Mouse (Mus musculus) heart, embryonic 10.5 days (tissue): ENCODE results near the gene Myo16. TPM values are rescaled to one million over a fixed set of nuclear protein-coding genes. Genes with fewer than 3 reads are reported as not detected.

Source experiments
- DNase-seq: peaks from one replicate; pipeline ENCODE4 v3.0.0-alpha.2; 2017; ENCODE audit warnings: low spot score
- H3K27ac ChIP-seq: fragments of 300-500 bp; sonication (generic); 2 replicates; pipeline ENCODE4 v1.5.1; 2016; ENCODE audit warnings: mild to moderate bottlenecking
- H3K27me3 ChIP-seq: fragments of 300-500 bp; sonication (generic); 2 replicates; pipeline ENCODE4 v1.6.1; 2016; ENCODE audit warnings: mild to moderate bottlenecking; ENCODE audit not compliant: poor library complexity, insufficient read depth, severe bottlenecking
- H3K36me3 ChIP-seq: fragments of 300-500 bp; sonication (generic); 2 replicates; pipeline ENCODE4 v1.6.1; 2016; ENCODE audit warnings: mild to moderate bottlenecking, moderate library complexity
- H3K4me1 ChIP-seq: fragments of 300-500 bp; sonication (generic); 2 replicates; pipeline ENCODE4 v1.6.1; 2016; ENCODE audit warnings: mild to moderate bottlenecking
- H3K4me3 ChIP-seq: fragments of 300-500 bp; sonication (generic); 2 replicates; pipeline ENCODE4 v1.5.1; 2016; ENCODE audit warnings: mild to moderate bottlenecking, moderate library complexity
- H3K9me3 ChIP-seq: fragments of 300-500 bp; sonication (generic); 2 replicates; pipeline ENCODE4 v1.6.1; 2016; ENCODE audit warnings: mild to moderate bottlenecking, moderate library complexity
- WGBS: fragments of 180-500 bp; shearing (Covaris S2); methylation state at CpG from one replicate; pipeline ENCODE4 v1.1.7; 2016; 5-methylcytosine and 5-hydroxymethylcytosine counted together
- polyA plus RNA-seq: library from polyadenylated mRNA; unstranded; fragments of >200 nt; fragmentation: Nextera tagmentation; extraction: Ambion mirVana; gene quantifications from 2 replicates; pipeline ENCODE4 v1.2.1, GENCODE M21; 2016

The Myo16 gene
- polyA plus RNA-seq, 1 experiment from 2014 or later = 2.2 TPM

DNA sequence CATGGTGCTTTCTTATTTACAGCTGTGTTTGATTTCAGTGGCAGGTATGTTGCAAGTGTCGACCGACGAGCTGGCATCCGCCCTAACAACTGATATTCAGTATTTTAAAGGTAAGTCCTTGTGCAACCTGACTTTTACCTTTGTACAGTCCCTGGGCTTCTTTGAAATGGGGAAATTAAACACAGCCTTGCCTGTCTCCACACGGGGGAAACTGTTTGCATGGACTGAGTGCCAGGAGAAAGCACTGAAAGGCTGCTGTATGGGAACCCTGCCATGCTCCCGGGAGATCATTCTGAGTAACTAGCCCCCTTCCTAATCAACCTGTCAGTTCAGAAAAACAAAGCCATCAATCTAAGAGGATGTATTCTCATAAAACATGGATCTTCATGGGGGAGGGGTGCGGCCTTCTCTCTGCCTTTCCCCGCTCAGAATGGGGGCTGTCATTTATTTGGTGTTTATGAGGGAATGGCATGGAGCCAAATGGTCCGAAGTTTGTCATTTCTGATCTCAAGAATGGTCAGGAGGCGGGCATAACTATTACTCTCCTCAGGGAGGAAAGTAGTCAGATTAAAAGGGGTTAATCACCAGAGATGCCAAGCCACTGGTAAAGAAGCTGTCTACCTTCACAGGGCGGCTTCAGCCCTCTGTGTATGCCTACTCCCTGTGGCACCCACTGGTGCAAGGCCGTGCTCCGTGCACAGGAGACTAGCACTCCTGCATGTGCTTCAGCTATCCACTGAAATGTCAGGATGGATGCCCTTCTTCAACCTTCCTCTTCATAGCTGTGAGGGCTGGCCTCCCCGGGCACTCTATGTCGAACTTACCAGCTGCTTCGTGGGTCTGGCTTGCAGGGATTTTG is 286.1 kb downstream of the Myo16 start:
- Histone ChIP-seq H3K9me3 (no peaks in the 10 kb centered on the region), H3K4me3 (no peak overlapping the region), H3K27ac (no peak overlapping the region), H3K4me1 (no peaks in the 10 kb centered on the region), H3K27me3 (no peaks in the 10 kb centered on the region), H3K36me3 (no peaks in the 10 kb centered on the region)
- peak; percentile 67 for DNase-seq
- WGBS = 77% methylated on average over 16 of the region's 16 CpGs

DNA sequence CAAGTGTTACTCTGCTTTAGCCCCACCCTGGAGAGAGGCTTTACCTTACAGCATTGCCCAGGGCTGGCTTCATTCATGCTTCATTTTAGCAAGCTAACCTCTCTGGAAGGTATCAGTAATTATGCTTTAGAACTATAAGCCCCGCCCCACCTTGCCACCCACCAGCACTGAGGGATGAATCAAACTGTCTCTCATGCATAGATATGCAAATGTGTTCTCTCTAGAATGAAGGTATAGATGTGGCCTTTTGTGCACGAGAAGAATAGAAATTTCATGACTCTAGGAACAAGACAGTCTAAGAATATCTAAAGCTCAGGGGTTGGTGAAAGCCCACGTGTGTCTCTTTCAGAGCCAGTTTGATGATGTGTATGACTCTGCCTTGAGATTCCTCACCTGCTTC is 288.9 kb downstream of the Myo16 start:
- DNase-seq = no peak
- no peak overlapping the region for H3K4me3 ChIP-seq
- H3K4me1 ChIP-seq = no peaks in the 10 kb centered on the region
- no peak overlapping the region for H3K27ac ChIP-seq
- no peaks in the 10 kb centered on the region for H3K9me3 ChIP-seq
- no peaks in the 10 kb centered on the region for H3K36me3 ChIP-seq
- H3K27me3 ChIP-seq = no peaks in the 10 kb centered on the region
- 73% methylated on average over 3 of the region's 3 CpGs for WGBS

DNA sequence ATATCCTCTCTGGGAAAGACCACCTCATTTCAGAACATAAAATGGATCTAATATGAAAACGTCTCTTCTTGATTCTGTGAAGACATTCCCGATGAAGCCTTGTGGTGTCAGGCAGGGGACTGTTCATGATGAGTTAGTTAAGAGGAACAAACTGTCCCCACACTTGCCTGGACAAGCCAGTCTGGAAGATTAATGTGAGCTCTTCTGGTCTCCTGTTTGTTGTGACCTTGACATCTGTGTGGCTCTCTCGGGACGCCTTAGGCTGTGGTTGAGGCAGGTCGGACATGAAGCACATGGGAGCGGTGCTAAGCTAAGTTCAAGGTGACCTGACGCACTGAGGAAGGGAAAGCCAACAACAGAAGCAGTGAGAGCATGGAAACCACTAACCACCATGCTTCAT is 291.3 kb downstream of the Myo16 start:
- Histone ChIP-seq H3K4me1 (0 out of 2 replicates have a peak, but pooled peaks cover 4% of the 10 kb centered on the region), H3K4me3 (no peak overlapping the region), H3K36me3 (no peaks in the 10 kb centered on the region), H3K27me3 (no peaks in the 10 kb centered on the region), H3K27ac (no peak overlapping the region), H3K9me3 (no peaks in the 10 kb centered on the region)
- no peak for DNase-seq
- 72% methylated on average over 7 of the region's 7 CpGs for WGBS

DNA sequence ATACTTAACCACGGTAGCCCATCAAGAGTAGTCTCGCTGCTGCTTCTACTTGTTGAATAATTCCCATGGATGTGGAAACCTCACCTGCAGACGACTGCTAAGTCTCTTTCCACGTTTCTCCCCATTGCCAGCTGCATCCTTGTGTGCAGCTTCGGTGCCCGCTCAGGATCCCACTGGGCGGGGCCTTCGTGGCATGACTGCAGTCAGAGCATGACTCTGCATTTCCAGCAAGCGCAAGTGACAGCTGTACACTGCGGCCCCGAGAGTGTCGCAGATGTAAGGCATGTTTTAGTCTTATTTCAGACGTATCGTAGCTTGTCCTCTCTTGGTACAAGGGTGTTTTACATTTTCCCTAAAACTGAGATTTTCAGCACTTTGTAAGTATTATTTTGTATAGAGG is 294.8 kb downstream of the Myo16 start:
- 80% methylated on average over 14 of the region's 14 CpGs for WGBS
- no peaks in the 10 kb centered on the region for H3K9me3 ChIP-seq
- no peak overlapping the region for H3K4me3 ChIP-seq
- H3K27ac ChIP-seq = no peak overlapping the region
- H3K4me1 ChIP-seq = 0 out of 2 replicates have a peak, but pooled peaks cover 4% of the 10 kb centered on the region
- no peaks in the 10 kb centered on the region for H3K36me3 ChIP-seq
- no peak for DNase-seq
- H3K27me3 ChIP-seq = no peaks in the 10 kb centered on the region

DNA sequence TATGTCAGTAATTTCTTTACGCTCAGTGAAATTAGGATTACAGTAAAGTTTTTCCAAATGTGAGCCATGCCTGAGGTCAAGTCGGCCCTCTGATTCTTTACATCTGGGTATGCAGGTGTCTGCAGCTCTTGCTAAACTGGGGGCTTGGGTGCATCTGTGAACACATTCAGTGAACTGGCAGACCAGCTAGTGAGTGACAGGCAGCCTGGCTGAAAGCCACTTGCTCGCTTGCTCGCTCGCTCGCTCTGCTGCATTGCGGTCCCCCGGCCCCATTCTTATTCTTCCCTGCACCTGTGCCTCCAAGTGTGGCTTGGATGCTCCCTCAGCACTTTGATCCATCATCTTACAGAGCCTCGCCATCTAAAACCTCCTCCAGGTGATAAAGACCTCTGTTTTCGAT is 299.3 kb downstream of the Myo16 start:
- DNase-seq = no peak
- H3K36me3 ChIP-seq = no peaks in the 10 kb centered on the region
- no peaks in the 10 kb centered on the region for H3K9me3 ChIP-seq
- H3K4me3 ChIP-seq = no peak overlapping the region
- H3K27me3 ChIP-seq = no peaks in the 10 kb centered on the region
- 0 out of 2 replicates have a peak, but pooled peaks cover 4% of the 10 kb centered on the region for H3K4me1 ChIP-seq
- 82% methylated on average over 10 of the region's 10 CpGs for WGBS
- H3K27ac ChIP-seq = no peak overlapping the region

DNA sequence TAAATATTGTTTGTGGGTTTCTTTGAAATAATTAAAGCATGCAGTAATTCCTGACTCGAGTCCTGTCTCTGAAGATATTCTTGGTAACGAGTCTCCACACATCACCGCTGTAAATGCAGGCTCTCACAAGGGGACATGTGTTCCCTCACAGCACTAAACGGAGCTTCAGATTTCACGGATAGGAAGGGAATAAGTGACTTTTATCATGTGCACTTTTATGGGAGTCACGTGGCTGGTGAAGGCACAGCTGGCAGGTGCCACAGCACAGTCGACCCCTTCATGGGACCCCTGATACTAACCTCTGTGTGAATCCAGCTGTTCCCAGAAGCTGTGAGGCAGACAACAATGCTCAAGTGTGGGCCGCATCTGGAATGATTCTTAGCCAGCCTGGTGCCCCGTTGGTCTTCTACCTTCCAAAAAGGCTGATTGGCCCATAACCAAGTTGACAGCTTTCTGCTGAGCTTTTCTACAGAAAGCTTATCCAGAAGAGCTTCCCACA is 304.5 kb downstream of the Myo16 start:
- Histone ChIP-seq H3K4me3 (no peak overlapping the region), H3K27ac (no peak overlapping the region), H3K36me3 (no peaks in the 10 kb centered on the region), H3K4me1 (no peaks in the 10 kb centered on the region), H3K9me3 (no peaks in the 10 kb centered on the region), H3K27me3 (no peaks in the 10 kb centered on the region)
- no peak for DNase-seq
- WGBS = 79% methylated on average over 9 of the region's 9 CpGs

DNA sequence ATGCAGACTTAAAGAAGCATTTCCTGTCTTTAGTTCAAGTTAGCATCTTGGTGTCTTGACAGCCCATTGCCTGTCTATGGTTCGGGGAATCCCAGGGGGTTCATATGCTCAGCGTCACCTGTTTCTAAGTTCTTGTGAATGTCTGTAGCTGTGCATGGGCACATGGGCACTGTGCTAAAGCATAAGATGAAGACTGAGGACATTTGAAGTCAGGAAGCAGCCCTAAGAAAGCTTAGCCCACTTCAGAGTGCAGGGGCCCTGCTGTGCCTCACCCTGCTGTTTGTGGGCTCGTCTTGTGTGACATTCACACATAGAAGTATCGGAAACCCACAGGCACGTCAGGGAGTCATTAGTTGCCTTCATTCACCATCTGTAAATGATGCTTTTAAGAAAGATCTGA is 308.6 kb downstream of the Myo16 start:
- 72% methylated on average over 5 of the region's 5 CpGs for WGBS

DNA sequence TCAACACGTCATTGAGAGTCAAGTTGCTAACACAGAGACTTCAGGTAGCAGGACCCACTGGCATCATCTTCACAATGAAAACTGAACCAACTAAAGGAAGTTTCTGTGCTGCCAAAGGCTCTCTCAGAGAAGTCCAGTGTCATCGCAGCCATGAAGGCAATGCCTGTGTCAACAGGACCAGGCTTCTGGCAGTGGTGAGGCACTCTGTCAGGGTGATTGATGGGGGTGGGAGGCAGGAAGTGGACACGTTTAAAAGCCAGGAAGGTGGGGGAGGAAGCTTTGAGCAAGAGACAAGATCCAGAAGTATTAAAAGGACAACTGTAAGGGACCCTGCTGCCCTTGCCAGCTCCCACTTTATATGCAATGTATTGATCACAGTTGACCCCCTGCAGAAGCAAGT is 314.8 kb downstream of the Myo16 start:
- Histone ChIP-seq H3K36me3 (no peaks in the 10 kb centered on the region), H3K4me3 (no peak overlapping the region), H3K27ac (no peak overlapping the region), H3K27me3 (no peaks in the 10 kb centered on the region), H3K9me3 (no peaks in the 10 kb centered on the region), H3K4me1 (peaks cover 5% of the 10 kb centered on the region)
- WGBS = 42% methylated on average over 3 of the region's 3 CpGs
- DNase-seq = no peak

More for the DNA sequence above, 308.6 kb downstream of the Myo16 start:
- Histone ChIP-seq H3K9me3 (no peaks in the 10 kb centered on the region), H3K4me1 (no peaks in the 10 kb centered on the region), H3K27me3 (no peaks in the 10 kb centered on the region), H3K36me3 (no peaks in the 10 kb centered on the region), H3K27ac (no peak overlapping the region), H3K4me3 (no peak overlapping the region)
- DNase-seq = no peak

DNA sequence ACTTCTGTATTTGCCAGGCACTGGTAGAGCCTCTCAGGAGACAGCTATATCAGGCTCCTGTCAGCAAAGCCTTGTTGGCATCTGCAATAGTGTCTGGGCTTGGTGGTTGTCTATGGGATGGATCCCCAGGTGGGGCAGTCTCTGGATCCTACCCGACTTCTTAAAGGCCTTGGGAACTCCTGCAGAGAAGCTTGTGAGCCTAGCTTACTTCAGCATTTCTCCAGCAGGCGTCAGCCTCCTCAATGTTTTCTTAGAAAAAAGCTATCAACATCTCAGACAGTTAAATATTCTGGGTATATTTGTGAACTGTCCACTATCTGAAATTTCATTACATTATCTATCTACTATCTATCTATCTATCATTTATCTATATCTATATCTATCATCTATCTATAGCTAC is 315.9 kb downstream of the Myo16 start:
- Histone ChIP-seq H3K9me3 (no peaks in the 10 kb centered on the region), H3K27me3 (no peaks in the 10 kb centered on the region), H3K4me3 (no peak overlapping the region), H3K27ac (no peak overlapping the region), H3K4me1 (peaks cover 5% of the 10 kb centered on the region), H3K36me3 (no peaks in the 10 kb centered on the region)
- DNase-seq = no peak
- WGBS = 63% methylated on average over 2 of the region's 2 CpGs

DNA sequence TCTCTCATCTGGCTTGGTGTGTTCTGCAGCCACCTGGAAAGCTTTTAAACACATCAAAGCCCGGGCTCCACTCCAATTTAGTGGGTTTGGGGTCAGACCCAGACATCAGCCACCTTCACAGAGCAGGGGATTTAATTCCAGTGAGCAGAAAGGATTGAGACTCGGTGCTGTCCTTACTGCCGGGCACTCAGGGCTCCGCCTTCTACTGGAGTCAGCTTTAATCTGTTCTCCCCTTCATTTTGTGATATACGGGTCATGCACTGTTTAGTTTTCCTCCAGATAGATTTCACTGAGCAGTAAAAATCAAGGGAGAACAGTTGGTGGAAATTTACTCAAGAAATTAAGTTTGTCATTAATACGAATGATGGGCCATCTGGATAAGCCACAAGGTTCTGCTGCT is 316.6 kb downstream of the Myo16 start:
- Histone ChIP-seq H3K4me3 (no peak overlapping the region), H3K27me3 (no peaks in the 10 kb centered on the region), H3K4me1 (peaks cover 5% of the 10 kb centered on the region), H3K27ac (no peak overlapping the region), H3K9me3 (no peaks in the 10 kb centered on the region), H3K36me3 (no peaks in the 10 kb centered on the region)
- WGBS = 64% methylated on average over 6 of the region's 6 CpGs
- no peak for DNase-seq

DNA sequence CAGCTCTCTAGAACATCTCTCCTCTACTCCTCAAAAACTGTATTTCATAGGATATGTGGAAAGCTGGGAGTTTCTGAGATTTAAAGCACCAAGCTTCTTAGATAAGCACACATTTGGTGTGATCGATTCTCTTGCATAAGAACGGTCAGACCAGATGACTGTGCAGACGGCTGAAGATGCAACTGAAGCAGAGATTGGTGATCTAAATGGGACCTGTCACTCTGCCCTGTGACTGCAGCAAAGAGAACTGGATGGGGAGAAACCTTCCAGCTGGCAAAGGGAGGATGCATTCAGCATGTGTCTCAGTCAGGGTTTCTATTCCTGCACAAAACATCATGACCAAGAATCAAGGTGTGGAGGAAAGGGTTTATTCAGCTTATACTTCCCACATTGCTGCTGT is 318.7 kb downstream of the Myo16 start:
- H3K4me3 ChIP-seq = no peak overlapping the region
- H3K4me1 ChIP-seq = peaks cover 5% of the 10 kb centered on the region
- H3K36me3 ChIP-seq = no peaks in the 10 kb centered on the region
- H3K9me3 ChIP-seq = no peaks in the 10 kb centered on the region
- H3K27ac ChIP-seq = no peak overlapping the region
- no peak for DNase-seq
- H3K27me3 ChIP-seq = no peaks in the 10 kb centered on the region
- WGBS = 81% methylated on average over 3 of the region's 3 CpGs

DNA sequence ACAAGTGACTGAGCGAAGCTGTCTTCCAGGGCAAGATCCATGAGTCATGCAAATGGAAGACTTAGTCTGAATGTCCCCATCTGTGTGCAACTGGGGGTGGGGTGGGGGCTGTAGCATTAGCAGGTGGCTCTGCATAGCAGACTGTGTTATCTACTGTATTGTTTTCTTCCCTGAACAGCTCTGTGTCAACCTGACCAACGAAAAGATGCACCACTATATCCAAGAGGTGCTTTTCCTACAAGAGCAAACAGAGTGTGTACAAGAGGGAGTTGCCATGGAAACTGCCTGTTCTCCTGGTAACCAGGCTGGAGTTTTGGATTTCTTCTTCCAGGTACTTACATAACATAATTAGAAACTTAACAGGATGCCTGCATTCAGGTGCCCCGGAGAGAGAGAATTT is 320.7 kb downstream of the Myo16 start:
- H3K27ac ChIP-seq = no peak overlapping the region
- H3K27me3 ChIP-seq = no peaks in the 10 kb centered on the region
- WGBS = 77% methylated on average over 3 of the region's 3 CpGs
- H3K9me3 ChIP-seq = no peaks in the 10 kb centered on the region
- no peaks in the 10 kb centered on the region for H3K36me3 ChIP-seq
- no peaks in the 10 kb centered on the region for H3K4me1 ChIP-seq
- no peak overlapping the region for H3K4me3 ChIP-seq
- no peak for DNase-seq

DNA sequence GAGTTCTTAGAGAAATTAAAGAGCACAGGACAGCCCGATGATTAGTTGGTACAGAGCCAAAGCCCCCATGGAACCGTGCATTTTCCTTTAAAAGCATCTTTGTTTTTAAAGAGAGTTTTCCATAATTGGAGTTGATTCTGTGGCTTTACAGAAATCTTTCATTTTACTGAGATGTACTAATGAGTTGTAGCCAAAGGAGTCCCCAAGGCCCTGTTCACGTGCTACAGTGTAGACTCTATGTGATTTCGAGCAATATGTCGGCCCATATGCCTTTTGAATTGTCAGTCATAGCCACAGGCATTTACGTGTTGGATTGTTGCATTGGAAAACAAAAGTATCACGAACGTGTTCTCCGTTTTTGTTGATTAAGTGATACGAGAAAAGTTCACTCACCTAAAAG is 325.3 kb downstream of the Myo16 start:
- H3K36me3 ChIP-seq = no peaks in the 10 kb centered on the region
- H3K4me3 ChIP-seq = no peak overlapping the region
- no peaks in the 10 kb centered on the region for H3K27me3 ChIP-seq
- H3K4me1 ChIP-seq = no peaks in the 10 kb centered on the region
- 90% methylated on average over 10 of the region's 10 CpGs for WGBS
- no peak overlapping the region for H3K27ac ChIP-seq
- DNase-seq = no peak
- H3K9me3 ChIP-seq = no peaks in the 10 kb centered on the region

DNA sequence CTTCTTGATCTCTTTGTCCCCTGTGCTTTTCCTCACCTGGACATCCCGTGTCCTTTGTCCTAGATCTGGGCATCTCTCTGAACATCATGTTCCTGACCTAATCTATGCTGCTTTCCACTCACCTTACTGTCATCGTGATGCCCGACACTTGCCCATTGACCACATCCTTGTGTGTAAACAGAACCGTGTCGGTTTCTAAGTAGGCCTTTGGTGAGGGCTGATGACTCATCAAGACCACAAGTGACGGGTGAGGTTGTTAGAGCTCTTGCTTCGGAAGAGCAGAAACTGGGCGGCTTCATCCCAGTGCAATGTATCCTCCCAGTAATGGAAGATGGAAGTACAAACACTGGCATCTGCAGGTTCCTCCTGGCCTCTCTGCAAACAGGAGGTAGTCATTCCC is 327.1 kb downstream of the Myo16 start:
- no peak overlapping the region for H3K4me3 ChIP-seq
- 79% methylated on average over 8 of the region's 8 CpGs for WGBS
- no peaks in the 10 kb centered on the region for H3K9me3 ChIP-seq
- H3K36me3 ChIP-seq = no peaks in the 10 kb centered on the region
- no peaks in the 10 kb centered on the region for H3K27me3 ChIP-seq
- no peaks in the 10 kb centered on the region for H3K4me1 ChIP-seq
- DNase-seq = no peak
- no peak overlapping the region for H3K27ac ChIP-seq
